Mouse (Mus musculus) spleen, postnatal 14 days (tissue): ENCODE measurements around the gene Galnt7.

ENCODE experiments used
- DNase-seq, 2 experiments: peaks; one replicate each; pipeline ENCODE4 v3.0.0; 2021 to 2022; ENCODE audit warnings: low spot score in 2 of 2

Galnt7 gene

DNA sequence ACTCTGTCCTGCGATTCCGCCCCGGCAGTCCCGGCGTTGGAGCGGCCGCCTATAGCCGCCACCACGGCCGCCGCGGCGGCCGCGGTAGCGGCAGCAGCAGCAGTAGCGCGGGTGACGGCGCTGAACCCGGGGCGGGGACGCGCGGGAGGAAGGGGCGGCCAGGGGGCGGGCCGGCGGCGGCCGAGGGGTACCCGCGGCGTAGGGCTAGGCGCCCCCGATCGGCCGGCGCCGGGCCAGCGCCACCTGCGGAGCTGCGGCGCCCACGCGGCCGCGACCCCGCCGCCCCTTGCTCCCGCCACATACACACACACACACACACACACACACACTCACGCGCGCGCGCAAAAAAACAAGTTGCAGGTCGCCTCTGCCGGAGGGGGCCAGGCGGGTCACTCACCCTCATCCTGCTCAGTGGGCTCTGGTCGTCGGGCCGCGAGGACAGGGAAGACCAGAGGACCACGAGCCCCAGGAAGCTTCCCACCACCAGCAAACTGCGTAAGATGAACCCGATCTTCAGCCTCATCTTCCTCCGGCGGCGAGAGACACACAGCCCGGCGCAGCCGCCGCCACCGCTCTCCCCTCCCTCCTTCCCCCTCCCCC is at the start of gene Galnt7:
Gene Galnt7 (minus strand): TSS at position 577 of the 600 bp plus-strand sequence.
- DNase-seq, result peak; percentile 45 to 46

- DNase-seq, result no peak
Measured at GRCm38 (mm10) chr8:57688633-57689032, 35.8 kb upstream of the Galnt7 start.

- no peak for DNase-seq
Measured at GRCm38 (mm10) chr8:57685803-57686202, 33.0 kb upstream of the Galnt7 start.

GRCm38 (mm10) chr8:57680044-57680443 is 27.2 kb upstream of the Galnt7 start:
- DNase-seq, result no peak

GRCm38 (mm10) chr8:57664121-57664520 is 11.3 kb upstream of the Galnt7 start:
- no peak for DNase-seq

DNA sequence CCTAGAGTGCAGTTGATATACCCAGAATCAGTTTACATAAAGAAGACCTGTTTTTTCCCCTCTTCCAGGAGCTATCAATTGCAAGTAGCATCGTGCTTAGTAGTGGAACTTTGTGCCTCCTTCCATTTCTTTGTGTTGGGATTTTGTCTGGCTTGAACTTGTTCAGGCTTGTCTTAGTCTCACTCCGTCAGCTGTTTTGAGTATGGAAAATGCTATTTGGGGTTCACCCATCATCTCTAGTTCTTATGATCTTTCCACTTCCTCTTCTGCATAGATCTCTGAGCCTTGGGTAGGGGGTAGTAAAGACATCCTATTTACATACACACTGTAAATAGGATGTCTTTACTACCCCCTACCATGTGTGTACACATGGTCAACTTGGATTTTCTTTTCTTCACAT is 7.2 kb upstream of the Galnt7 start:
- DNase-seq, result no peak

GRCm38 (mm10) chr8:57656446-57656845 is 3.6 kb upstream of the Galnt7 start:
- no peak for DNase-seq

DNA sequence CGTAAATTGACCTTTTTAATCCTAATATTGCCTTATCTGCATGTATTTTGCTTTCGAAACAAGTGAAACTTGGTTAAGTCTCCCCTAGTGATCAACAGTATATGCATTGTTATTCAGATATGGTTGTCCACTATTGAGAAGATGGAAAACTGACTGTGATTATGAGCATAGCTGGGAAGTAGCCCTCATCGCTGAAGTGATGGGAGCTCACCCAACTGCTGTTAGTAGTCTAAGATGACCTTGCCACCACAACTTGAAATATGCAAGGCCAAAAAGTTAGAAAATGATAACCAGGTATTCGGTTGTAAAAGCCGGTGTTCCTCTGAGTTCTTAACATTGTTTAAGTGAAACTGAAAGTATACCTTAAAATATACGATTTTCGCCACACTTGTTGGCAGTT is 1.3 kb upstream of the Galnt7 start:
- no peak for DNase-seq

- DNase-seq, result no peak
Measured at GRCm38 (mm10) chr8:57653768-57654125, 915 bp upstream of the Galnt7 start.

DNA sequence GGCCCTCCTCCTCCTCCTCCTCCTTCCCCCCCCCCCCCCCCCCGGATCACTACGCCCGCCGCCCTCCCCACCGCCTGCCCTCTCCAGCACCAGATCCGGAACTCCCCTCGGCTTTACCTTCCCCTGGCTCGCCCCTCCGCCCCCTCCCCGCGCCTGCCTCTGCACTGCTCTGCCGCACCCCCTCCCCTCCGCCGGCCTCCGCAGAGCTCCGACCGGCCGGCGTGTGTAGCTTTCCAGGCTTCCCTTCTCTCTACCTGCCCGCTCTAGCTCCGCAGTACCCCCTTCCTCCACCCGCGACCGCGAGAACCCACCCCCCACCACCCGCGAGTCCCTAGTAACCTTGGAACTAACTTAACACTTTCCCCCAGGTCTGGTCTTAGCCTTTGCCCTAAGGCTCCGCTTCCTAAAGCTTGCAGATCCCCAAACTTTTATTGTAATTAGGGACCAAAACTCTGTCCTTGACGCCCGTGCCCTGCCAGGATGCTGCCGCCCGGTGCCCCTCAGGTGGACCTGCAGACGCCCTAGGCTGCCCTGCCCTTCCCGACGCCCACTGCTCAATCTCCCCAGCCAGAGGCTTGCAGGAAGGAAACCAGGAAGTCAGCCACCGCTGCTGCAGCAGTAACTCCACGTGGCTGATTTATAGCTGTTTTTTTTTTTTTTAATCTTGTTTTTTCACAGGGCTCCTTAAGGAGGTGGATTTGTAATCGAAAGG is 380 bp upstream of the Galnt7 start:
- peak; percentile 10 to 13 for DNase-seq

DNA sequence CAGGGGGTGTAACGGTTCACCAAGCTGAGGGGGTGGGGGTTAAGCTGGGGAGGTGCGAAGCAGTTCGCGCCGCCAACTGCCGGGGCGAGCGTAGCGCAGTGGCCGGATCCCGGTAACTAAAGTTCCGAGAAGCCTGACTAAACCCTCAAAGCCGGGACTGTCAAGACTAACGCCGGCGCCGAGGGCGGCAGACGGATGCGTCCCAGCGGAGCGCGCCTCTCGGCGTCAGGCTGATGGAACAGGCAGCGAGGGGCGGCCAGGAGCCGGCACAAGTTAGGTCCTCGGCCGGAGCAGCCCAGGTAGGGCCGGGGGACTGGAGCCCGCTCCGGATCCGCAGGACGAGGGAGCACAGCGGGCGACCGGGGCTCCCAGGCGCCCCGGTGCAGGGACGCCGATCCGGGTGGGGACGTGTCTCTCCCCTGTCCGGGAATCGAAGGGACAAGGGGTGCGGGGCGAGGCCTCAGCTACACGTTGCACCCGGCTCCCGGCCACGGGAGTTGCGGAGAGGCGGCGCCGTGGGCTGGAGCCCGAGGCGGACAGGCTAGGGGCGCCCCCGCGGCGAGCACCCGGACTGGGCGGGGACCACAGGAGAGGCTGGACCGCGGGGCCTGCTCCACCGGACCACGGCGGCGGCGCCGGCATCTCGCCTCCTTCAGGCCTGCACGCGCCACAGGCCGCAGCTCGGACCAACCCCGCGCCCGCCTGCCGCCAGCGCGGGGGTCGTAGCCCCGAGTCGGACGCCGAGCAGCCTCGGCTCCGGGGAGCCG is 960 bp downstream of the Galnt7 start:
- peak; percentile 30 to 36 for DNase-seq

- DNase-seq, result no peak
Measured at GRCm38 (mm10) chr8:57651357-57651688, 1.5 kb downstream of the Galnt7 start.

DNA sequence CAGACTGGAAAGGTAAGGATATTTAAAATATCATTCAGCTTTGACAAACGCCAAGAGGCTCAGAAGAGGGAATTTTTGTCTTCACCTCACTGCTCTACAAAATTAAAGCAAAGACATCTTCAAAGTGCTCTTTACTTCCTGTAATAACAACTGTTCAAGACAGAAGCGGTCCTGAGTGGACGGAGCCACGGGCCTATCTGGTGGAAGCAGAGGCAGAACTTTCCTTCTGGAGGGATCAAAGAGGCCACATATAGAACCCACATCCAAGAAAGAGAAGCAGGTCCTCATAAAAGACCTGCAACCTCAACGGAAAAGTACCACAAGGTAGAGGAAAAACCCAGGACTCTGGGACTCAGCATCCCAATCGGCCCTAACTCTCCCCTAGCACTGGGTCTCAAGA is 2.6 kb downstream of the Galnt7 start:
- DNase-seq, result no peak

GRCm38 (mm10) chr8:57647566-57647965 is 5.3 kb downstream of the Galnt7 start:
- no peak for DNase-seq

- no peak for DNase-seq
Measured at GRCm38 (mm10) chr8:57644281-57644680, 8.6 kb downstream of the Galnt7 start.

DNA sequence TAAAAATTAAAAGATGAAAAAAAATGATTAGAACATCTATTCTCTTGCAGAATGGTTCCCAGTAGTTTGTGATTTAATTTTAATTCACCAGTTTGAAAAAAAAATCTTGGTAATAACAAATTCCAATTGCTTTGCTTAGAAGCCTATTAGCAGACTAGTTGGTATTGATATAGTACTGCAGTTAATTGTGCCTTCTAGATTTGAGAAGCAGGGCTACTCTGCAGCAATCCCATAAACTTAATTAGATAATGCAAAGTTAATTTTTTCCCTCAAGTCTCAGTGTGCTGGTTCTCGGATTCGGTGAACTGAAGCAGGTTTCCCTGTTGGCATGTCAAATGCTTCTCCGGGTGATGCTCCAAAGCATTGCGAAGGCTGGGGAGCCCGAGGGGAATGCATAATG is 10.1 kb downstream of the Galnt7 start:
- DNase-seq, result no peak

DNA sequence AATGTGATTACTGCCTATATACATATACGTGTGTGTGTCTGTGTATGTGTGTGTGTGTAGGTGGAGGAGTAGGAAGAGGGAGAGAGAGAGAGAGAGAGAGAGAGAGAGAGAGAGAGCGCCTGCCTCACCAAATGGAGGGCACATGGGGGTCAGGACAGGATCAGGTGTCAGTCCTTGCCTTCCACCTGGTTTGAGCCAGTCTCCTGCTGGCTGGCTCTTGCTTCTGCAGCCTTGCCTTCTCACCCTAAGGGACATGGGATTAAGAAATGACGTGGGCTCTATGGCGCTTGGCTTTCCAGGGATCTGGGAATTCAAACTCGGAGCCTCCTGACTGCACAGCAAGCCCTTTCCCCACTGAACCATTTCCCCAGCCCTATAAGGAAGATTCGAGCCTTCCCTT is 13.9 kb downstream of the Galnt7 start:
- DNase-seq, result no peak

DNA sequence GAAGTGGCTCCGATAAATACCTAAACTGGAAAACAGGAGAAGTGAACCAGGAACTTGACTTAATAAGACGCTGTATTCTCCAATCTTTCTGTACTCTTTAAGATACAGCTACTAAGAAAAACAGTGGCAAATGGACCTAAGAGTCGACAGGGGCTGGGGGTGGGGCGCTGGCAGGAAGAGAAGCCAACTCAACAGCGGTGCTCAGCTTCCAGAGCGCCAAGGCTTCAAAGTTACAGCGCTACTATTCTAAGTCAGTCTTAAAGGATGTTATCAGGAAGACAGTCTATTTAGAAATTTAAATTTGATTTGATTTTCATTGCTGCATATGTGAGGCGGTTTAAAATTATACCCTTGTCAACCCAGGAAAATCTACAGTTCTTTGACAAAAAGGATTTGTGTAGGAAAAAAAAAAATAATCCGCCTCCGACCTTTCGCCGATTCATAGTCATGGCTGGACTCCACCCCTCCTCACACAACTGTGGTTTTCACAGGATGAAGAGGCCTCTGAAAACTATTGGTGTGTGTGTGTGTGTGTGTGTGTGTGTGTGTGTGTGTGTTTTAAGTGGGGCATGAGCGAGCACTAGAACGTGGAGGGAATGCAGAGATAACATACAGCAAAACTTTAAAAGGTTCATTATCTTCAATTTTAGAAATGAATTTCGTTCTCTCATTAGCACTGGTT is 15.1 kb downstream of the Galnt7 start:
- DNase-seq, result no peak

- DNase-seq, result no peak
Measured at GRCm38 (mm10) chr8:57636698-57637097, 16.1 kb downstream of the Galnt7 start.

DNA sequence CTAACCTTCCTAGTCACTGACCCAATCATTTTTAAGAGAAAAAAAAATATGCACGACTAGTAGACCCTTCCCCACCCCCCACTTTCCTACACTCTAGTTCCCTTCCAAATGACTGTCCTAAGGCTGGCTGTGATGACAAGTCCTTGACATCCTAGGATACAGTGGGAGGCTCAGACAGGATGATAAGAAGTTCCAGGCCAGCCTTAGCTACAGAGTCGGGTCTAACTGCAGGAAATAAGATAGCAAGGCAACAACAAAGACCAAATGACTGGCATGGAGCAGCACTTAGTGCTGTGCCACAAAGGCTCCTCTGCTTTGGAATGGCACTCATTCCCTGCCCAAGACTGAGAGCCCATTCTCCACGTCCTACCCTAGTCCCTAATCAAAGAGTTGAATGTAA is 16.6 kb downstream of the Galnt7 start:
- DNase-seq, result no peak

GRCm38 (mm10) chr8:57631780-57632179 is 21.1 kb downstream of the Galnt7 start:
- no peak for DNase-seq

DNA sequence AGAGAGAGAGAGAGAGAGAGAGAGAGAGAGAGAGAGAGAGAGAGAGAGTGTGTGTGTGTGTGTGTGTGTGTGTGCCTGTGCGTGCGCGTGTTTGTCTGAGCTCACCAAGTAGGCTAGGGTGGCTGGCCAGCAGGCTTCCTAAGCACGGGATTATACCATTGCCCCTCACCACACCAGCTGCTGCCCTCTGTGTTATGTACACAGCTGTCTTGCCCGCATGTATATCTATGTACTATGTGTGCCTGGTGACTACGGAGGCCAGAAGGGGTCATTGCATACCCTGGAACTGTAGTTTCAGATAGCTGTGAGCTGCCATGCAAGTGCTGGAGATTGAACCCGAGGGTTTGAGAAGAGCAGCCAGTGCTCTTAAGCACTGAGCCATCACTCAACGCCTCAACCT is 22.7 kb downstream of the Galnt7 start:
- no peak for DNase-seq
